Comparison of ENCODE assay signal across 27 mouse cellular contexts in genomic region chr1:163976515-163976914, GRCm38 (mm10).
"Had no signal": no experiment of that assay in that cellular context is flagged by ENCODE, and none has a peak within 500 bp of the region (broad histone marks: within the 10 kb centered on the region; RNA-seq: fewer than 3 reads in every experiment).

No protein-coding gene starts in this region.

- H3K27ac ChIP-seq: gastrocnemius, adult 2 months; heart, embryonic 10.5 days; hindbrain, embryonic 10.5 days; hindbrain, embryonic 12.5 days; hindbrain, embryonic 14.5 days; intestine, embryonic 15.5 days; layer of hippocampus, adult 2 months; left cerebral cortex, adult 2 months; limb, embryonic 13.5 days; limb, embryonic 15.5 days; liver, embryonic 12.5 days; liver, embryonic 14.5 days had no signal

- H3K9me3 ChIP-seq: heart, embryonic 10.5 days; heart, embryonic 12.5 days; hindbrain, embryonic 10.5 days; hindbrain, embryonic 12.5 days; intestine, embryonic 15.5 days; limb, embryonic 13.5 days; limb, embryonic 15.5 days; liver, embryonic 12.5 days had no signal

- H3K4me3 ChIP-seq: gastrocnemius, adult 2 months; heart, embryonic 10.5 days; heart, embryonic 12.5 days; hindbrain, embryonic 10.5 days; hindbrain, embryonic 12.5 days; intestine, embryonic 15.5 days; layer of hippocampus, adult 2 months; left cerebral cortex, adult 2 months; limb, embryonic 13.5 days; limb, embryonic 15.5 days; liver, embryonic 12.5 days had no signal

- H3K9ac ChIP-seq: heart, embryonic 12.5 days; hindbrain, embryonic 12.5 days; hindbrain, embryonic 14.5 days; intestine, embryonic 15.5 days; limb, embryonic 13.5 days; limb, embryonic 15.5 days; liver, embryonic 12.5 days; liver, embryonic 14.5 days had no signal

- H3K4me2 ChIP-seq: heart, embryonic 12.5 days; hindbrain, embryonic 12.5 days; hindbrain, embryonic 14.5 days; intestine, embryonic 15.5 days; limb, embryonic 13.5 days; limb, embryonic 15.5 days; liver, embryonic 12.5 days had no signal

- DNase-seq: gastrocnemius, adult 2 months; gastrocnemius, postnatal 10 days; gastrocnemius, postnatal 36 days; heart, adult 18-20 months; heart, postnatal 10 days; heart, postnatal 4 days; kidney, adult 18-20 months; kidney, adult 8-10 months; kidney, postnatal 10 days; kidney, postnatal 25 days; kidney, postnatal 4 days; left cerebral cortex, postnatal 4 days had no signal

- H3K27me3 ChIP-seq: heart, embryonic 12.5 days; hindbrain, embryonic 12.5 days; intestine, embryonic 15.5 days; limb, embryonic 13.5 days; limb, embryonic 15.5 days; liver, embryonic 12.5 days had no signal

- ATAC-seq: hindbrain, embryonic 16.5 days; inflammation-experienced regulatory T-cells, adult 6 months; intestine, embryonic 15.5 days; intestine, postnatal 0 days; liver, embryonic 12.5 days had no signal

- H3K4me1 ChIP-seq: hindbrain, embryonic 10.5 days; hindbrain, embryonic 12.5 days; intestine, embryonic 15.5 days; limb, embryonic 13.5 days; limb, embryonic 15.5 days; liver, embryonic 12.5 days had no signal

- H3K36me3 ChIP-seq: intestine, embryonic 15.5 days had no signal
